Mouse (Mus musculus): Measurements from ENCODE around the gene Ncstn.

DNA sequence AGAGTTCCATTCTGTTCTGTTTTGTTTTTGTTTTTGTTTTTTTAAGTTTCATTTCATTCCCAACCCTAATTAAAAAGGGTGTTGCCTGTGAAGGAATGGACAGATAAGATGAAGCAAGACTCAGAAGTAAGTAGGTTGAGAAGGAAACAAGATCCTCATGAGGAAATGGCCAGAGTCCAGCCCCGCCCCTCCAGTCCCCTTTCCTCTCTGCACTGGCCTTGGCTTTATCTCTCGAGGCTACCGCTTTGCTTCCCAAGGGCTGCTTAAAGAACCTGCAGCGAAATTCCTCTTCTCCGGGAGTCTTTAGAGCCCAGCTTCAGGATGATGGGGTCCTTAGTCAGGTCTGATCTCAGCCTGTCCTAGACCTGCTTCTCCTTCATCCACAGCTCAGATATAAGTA lies 4.6 kb downstream of the Ncstn start:
- TF ChIP-seq GATA1 (IDR thresholded peaks at IDR 0.05; ENCODE audit: borderline replicate concordance, low read length) (no peak), FLI1 (IDR thresholded peaks at IDR 0.05; ENCODE audit: low read length) (no peak)
